Mouse (Mus musculus) stomach, postnatal 0 days (tissue): ENCODE measurements around the gene Bicc1.

Experiments
- CTCF ChIP-seq: IDR thresholded peaks from 2 replicates; pipeline ENCODE4 v1.5.1; 2016; ENCODE audit warnings: antibody characterized with exemption, low read depth, mild to moderate bottlenecking, moderate library complexity
- EP300 ChIP-seq: optimal IDR thresholded peaks from 2 replicates; pipeline ENCODE3; 2016; ENCODE audit warnings: antibody characterized with exemption

GRCm38 (mm10) chr10:71052208-71052607, 107.3 kb downstream of the Bicc1 start:
- no peak for TF ChIP-seq EP300
- no peak for TF ChIP-seq CTCF
